Comparison of ENCODE assay signal across 7 mouse cellular contexts in the genomic region with DNA sequence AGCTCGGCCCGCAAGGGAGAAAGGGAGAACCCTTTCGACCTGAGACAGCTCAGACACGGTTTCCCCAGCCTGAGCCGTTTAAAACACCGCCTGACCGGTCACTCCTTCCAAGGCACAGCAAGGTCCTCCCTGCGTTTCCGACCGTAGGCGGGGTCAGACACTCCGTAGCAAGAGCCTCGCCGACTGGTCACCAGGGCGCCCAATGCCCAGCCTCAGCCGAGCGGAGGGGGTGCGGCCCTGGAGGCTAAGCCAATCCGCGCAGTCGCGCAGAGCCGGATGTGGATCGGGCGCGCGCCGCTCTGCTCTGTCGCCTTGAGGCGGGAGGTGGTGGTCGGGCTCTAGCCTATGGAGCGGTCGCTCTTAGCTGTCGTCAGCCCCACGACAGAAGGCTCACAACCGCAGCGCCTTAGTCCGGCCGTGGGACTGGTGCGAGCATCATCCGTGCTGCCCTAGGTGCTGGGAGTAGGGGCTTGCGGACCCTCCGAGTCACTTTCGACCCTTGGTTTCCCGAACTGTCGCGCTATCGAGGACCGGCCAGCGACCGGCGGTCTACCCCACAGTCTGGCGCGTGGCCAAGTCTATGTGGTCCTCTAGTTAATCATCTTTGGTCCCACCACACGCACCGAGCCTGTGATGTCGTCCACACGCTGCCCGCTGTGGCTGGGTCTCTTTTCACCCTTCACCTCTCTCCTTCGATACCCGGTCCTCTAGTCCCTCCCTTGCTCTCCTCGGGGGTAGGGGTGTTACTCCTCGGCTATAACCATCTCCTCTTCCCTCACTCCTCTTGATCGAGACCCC. TPM values are rescaled to one million over a fixed set of nuclear protein-coding genes. Genes with fewer than 3 reads are reported as not detected.
DNase-seq lines count a peak whose midpoint lies in the region; ATAC-seq and TF ChIP-seq lines count a peak whose summit lies in the region.

Gene Mrpl41 (minus strand): TSS at position 193 of the 798 bp plus-strand sequence.

- intact Hi-C loops in left cerebral cortex, postnatal 4 days (cut with DNase I) = no loop called here

- peak within 1 kb of the TSS; percentile 87 for H3K27ac ChIP-seq in embryonic facial prominence, embryonic 10.5 days (replicated peaks)
- H3K27ac ChIP-seq in intestine, postnatal 0 days (ENCODE audit: low read depth, low read length) = peak within 1 kb of the TSS; percentile 89
- peak within 1 kb of the TSS; percentile 91 for H3K27ac ChIP-seq in midbrain, embryonic 12.5 days (replicated peaks)
- peak within 1 kb of the TSS; percentile 84 for H3K27ac ChIP-seq in small intestine, adult 2 months (ENCODE audit: insufficient read depth, low read depth, low read length)

- WGBS in embryonic facial prominence, embryonic 10.5 days = under 1% methylated on average over 64 of the region's 64 CpGs
- WGBS in intestine, postnatal 0 days = under 1% methylated on average over 64 of the region's 64 CpGs
- under 1% methylated on average over 64 of the region's 64 CpGs for WGBS in midbrain, embryonic 12.5 days
- WGBS in small intestine, adult 2 months = under 1% methylated on average over 64 of the region's 64 CpGs

- peak; percentile 97 for DNase-seq in adrenal gland, postnatal 10 days
- DNase-seq in embryonic facial prominence, embryonic 10.5 days (ENCODE audit: low spot score) = peak; percentile 99
- peak; percentile 64 for DNase-seq in gonadal fat pad, adult 2 months (ENCODE audit: low read depth)
- peak; percentile 98 for DNase-seq in left cerebral cortex, postnatal 4 days

- H3K27me3 ChIP-seq in embryonic facial prominence, embryonic 10.5 days (replicated peaks; ENCODE audit: low read depth, poor library complexity, severe bottlenecking) = no peaks in the 10 kb centered on the region
- no peaks in the 10 kb centered on the region for H3K27me3 ChIP-seq in intestine, postnatal 0 days (replicated peaks; ENCODE audit: control insufficient read depth, insufficient read depth, low read length)
- no peaks in the 10 kb centered on the region for H3K27me3 ChIP-seq in midbrain, embryonic 12.5 days
- no peaks in the 10 kb centered on the region for H3K27me3 ChIP-seq in small intestine, adult 2 months (ENCODE audit: control insufficient read depth, insufficient read depth, low read length)

- peak within 1 kb of the TSS; percentile 82 for H3K9ac ChIP-seq in intestine, postnatal 0 days (ENCODE audit: low read depth, low read length)
- H3K9ac ChIP-seq in midbrain, embryonic 12.5 days (replicated peaks) = peak within 1 kb of the TSS; percentile 83

- no peaks in the 10 kb centered on the region for H3K9me3 ChIP-seq in embryonic facial prominence, embryonic 10.5 days
- H3K9me3 ChIP-seq in intestine, postnatal 0 days (ENCODE audit: control insufficient read depth) = no peaks in the 10 kb centered on the region
- no peaks in the 10 kb centered on the region for H3K9me3 ChIP-seq in midbrain, embryonic 12.5 days

- H3K36me3 ChIP-seq in embryonic facial prominence, embryonic 10.5 days (replicated peaks) = peaks cover 34% of the 10 kb centered on the region
- peaks cover 13% of the 10 kb centered on the region; the same call in 1 of the 2 replicates for H3K36me3 ChIP-seq in intestine, postnatal 0 days (ENCODE audit: control insufficient read depth, insufficient read depth)
- H3K36me3 ChIP-seq in midbrain, embryonic 12.5 days = peaks cover 23% of the 10 kb centered on the region
- H3K36me3 ChIP-seq in small intestine, adult 2 months (ENCODE audit: control insufficient read depth, insufficient read depth, low read length) = peaks cover 3% of the 10 kb centered on the region; the same call in 1 of the 2 replicates

- TF ChIP-seq CTCF in intestine, postnatal 0 days (IDR thresholded peaks at IDR 0.05; ENCODE audit: low read depth) = peak; percentile 6; the same call in 1 of the 2 replicates
- TF ChIP-seq CTCF in small intestine, adult 2 months (IDR thresholded peaks at IDR 0.05; ENCODE audit: extremely low read depth, insufficient read length, insufficient replicate concordance, low read depth, low read length) = no peak

- H3K4me1 ChIP-seq in embryonic facial prominence, embryonic 10.5 days = peaks cover 23% of the 10 kb centered on the region
- peaks cover 5% of the 10 kb centered on the region; the same call in 1 of the 2 replicates for H3K4me1 ChIP-seq in intestine, postnatal 0 days (replicated peaks; ENCODE audit: control insufficient read depth, insufficient read depth, low read length)
- peaks cover 21% of the 10 kb centered on the region for H3K4me1 ChIP-seq in midbrain, embryonic 12.5 days
- H3K4me1 ChIP-seq in small intestine, adult 2 months (ENCODE audit: control insufficient read depth, insufficient read depth, insufficient read length, low read length) = peaks cover 3% of the 10 kb centered on the region; the same call in 1 of the 2 replicates

- ATAC-seq in intestine, postnatal 0 days = peak; percentile 99
- peak; percentile 100 for ATAC-seq in midbrain, embryonic 12.5 days (ENCODE audit: low FRiP score, low read depth)

- peak within 1 kb of the TSS; percentile 99 for H3K4me2 ChIP-seq in intestine, postnatal 0 days (replicated peaks; ENCODE audit: low read depth)
- peak within 1 kb of the TSS; percentile 94 for H3K4me2 ChIP-seq in midbrain, embryonic 12.5 days (replicated peaks)

- peak within 1 kb of the TSS; percentile 85 for H3K4me3 ChIP-seq in embryonic facial prominence, embryonic 10.5 days
- H3K4me3 ChIP-seq in intestine, postnatal 0 days (ENCODE audit: low read depth, low read length) = peak within 1 kb of the TSS; percentile 71
- H3K4me3 ChIP-seq in midbrain, embryonic 12.5 days = peak within 1 kb of the TSS; percentile 76
- peak within 1 kb of the TSS; percentile 82 for H3K4me3 ChIP-seq in small intestine, adult 2 months (ENCODE audit: low read depth, low read length)

- TF ChIP-seq POLR2A in small intestine, adult 2 months (IDR thresholded peaks at IDR 0.05; ENCODE audit: low read depth, low read length) = peak; percentile 48

RNA-seq across cellular contexts. Expression of gene Mrpl41, which starts in this region (rescaled TPM):
- total RNA-seq in adrenal gland, postnatal 10 days (2021) = 100 to 1,000 TPM in 1 of 2 experiments, 10 to 100 TPM in 1; 95.2 to 101 TPM
- polyA plus RNA-seq in embryonic facial prominence, embryonic 10.5 days (2016; fragmentation: Nextera tagmentation; extraction: Ambion mirVana) = 124 and 127 TPM in 2 replicates
- polyA plus RNA-seq in gonadal fat pad, adult 2 months (2012; rRNA removed) = 67.2 and 81.6 TPM in 2 replicates
- 154 and 159 TPM in 2 replicates for polyA plus RNA-seq in intestine, postnatal 0 days (2015; fragmentation: Nextera tagmentation; extraction: Ambion mirVana)
- 10 to 100 TPM; 66.1 to 69.2 TPM for total RNA-seq in left cerebral cortex, postnatal 4 days (2021)
- polyA plus RNA-seq in midbrain, embryonic 12.5 days (2016; fragmentation: Nextera tagmentation; extraction: Ambion mirVana) = 140 TPM in 2 replicates
- polyA plus RNA-seq in small intestine, adult 2 months (2012; rRNA removed) = 9.8 and 14.6 TPM in 2 replicates

Comparison
In these comparisons a context has a peak if more than half of its experiments do, and no peak if none do; other contexts are left out.
1. Peak in every context shown above with its lines: DNase-seq, ATAC-seq, H3K4me3 ChIP-seq and H3K27ac ChIP-seq.